Mouse (Mus musculus) erythroblast, adult 5-6 weeks (primary cell): ENCODE measurements around the gene Cybc1. TPM values are rescaled to one million over a fixed set of nuclear protein-coding genes. Genes with fewer than 3 reads are reported as not detected.
A peak's percentile ranks its signal among the peaks of the same experiment; 100 is the strongest.

Source experiments
- ATAC-seq: replicated peaks from 2 replicates; pipeline ENCODE4 v1.8.0; 2016; ENCODE audit warnings: moderate number of reproducible peaks, mild to moderate bottlenecking, moderate TSS enrichment, inconsistent platforms; ENCODE audit not compliant: poor library complexity, low FRiP score, severe bottlenecking
- total RNA-seq, 2 experiments: library from RNA; stranded (forward) in 1 of 2; stranded (reverse) in 1 of 2; fragments of 150-400 nt in 1 of 2; fragments of 200-764, 138-1000 nt in 1 of 2; gene quantifications; 2 replicates each; pipeline versions ENCODE4 v1.2.3 to v1.2.4; 2015 to 2017; ENCODE audit warnings: low replicate concordance in 2 of 2

The Cybc1 gene
- total RNA-seq (2015; ENCODE audit: low replicate concordance) (4.6 and 24.7 TPM in 2 replicates), total RNA-seq (2017; ENCODE audit: low replicate concordance) (16.6 and 16.9 TPM in 2 replicates)

DNA sequence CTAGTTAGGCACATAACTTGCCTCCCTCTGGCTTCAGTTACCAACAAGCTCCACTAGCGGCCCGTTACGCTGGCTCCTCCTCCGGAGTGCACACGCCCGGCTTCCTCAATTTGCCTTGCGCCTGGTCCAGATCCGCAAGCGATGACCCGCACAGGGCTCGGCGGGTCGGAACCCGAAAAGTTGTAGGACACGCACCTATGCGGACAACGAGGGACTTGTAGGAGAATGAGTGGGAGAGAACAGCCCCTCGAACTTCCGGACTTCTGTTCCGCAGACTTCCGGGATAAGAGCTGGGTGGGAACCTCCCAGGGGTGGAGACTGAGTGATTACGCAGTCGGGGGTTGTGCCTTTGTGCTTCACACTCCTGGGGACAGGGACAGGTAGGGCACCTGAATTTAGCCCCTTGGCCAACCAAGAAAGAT, at the start of gene Cybc1:
Cybc1 (minus strand) TSS at position 305 of the 422 bp plus-strand sequence.
- ATAC-seq, result peak; percentile 91

DNA sequence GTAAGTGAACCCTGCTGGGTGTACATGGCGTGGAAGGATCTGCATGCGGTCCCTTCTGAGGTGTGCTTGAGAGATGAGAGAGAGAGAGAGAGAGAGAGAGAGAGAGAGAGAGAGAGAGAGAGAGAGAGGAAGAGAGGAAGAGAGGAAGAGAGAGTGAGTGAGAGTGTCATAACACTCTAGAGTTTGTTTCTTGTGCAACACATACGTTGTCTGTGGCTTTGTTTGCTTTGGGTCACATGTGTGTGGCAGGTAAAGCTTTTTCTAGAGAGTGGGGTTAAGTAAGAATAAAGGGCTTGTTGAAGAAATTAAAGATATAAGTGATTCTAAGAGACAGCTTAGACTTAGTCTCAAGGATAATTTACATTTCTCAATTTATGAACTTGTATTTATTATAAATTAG, 48.9 kb upstream of the Cybc1 start:
- no peak for ATAC-seq

DNA sequence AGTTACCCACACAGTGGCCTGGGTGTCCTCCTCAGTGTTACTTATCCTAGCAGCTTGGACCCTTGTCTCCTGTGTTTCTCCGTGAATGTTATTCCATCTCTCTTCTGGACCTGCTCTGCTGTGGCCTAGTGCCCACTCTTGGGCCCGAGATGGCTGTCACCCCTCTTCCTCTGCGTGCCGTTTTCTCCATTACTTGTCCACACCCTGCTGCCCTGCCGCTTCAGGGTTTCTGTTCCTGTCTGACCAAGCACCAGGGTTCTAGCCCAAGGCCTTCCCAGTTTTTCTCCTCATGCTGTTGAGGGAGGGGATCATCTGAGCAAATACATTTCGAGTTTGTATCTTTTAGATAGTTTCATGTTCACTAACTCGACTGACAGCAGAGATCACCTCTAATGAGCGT, 48.4 kb upstream of the Cybc1 start:
- no peak for ATAC-seq

DNA sequence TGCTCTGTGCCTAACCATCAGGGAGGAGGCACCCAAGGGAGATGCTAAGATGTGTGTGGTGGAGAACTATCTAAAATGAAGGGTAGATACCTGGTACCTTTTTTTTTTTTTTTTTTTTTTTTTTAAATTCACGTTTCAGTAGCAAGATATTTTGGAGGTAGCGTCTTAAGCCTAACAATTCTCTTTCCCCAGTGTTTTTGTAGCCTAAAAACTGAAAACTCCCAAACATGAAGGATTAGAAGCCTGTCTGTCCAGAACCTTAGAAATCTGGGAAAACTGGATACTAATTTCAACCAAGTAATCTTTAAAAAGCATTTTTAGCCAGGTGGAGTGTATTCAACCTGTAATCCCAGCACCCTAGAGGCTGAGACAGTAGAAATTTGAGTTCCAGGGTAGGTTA, 32.0 kb upstream of the Cybc1 start:
- no peak for ATAC-seq

DNA sequence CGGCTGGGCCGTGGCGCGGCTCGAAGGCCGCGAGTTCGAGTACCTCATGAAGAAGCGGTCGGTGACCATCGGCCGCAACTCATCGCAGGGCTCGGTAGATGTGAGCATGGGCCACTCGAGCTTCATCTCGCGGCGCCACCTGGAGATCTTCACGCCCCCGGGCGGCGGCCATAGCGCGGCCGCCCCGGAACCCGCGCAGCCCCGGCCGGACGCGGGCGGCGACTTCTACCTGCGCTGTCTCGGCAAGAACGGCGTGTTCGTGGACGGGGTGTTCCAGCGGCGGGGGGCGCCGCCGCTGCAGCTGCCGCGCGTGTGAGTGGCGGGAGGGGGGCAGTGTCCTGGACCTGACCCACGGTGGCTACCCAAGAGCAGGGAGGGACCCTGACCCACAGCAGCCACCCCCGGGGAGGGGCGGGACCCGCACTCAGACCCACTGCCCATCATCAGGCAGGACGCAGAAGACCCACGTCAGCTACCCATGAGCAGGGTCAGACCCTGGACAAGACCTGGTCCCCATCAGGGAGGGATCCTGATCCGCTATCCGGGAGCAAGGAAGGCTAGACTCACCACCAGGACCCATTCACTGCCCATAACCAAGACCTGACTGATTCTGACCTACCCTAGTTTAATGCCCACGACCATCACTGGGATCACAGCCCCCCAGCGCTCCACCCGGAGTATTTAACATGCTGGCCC, 31.2 kb upstream of the Cybc1 start:
- peak; percentile 32 for ATAC-seq

DNA sequence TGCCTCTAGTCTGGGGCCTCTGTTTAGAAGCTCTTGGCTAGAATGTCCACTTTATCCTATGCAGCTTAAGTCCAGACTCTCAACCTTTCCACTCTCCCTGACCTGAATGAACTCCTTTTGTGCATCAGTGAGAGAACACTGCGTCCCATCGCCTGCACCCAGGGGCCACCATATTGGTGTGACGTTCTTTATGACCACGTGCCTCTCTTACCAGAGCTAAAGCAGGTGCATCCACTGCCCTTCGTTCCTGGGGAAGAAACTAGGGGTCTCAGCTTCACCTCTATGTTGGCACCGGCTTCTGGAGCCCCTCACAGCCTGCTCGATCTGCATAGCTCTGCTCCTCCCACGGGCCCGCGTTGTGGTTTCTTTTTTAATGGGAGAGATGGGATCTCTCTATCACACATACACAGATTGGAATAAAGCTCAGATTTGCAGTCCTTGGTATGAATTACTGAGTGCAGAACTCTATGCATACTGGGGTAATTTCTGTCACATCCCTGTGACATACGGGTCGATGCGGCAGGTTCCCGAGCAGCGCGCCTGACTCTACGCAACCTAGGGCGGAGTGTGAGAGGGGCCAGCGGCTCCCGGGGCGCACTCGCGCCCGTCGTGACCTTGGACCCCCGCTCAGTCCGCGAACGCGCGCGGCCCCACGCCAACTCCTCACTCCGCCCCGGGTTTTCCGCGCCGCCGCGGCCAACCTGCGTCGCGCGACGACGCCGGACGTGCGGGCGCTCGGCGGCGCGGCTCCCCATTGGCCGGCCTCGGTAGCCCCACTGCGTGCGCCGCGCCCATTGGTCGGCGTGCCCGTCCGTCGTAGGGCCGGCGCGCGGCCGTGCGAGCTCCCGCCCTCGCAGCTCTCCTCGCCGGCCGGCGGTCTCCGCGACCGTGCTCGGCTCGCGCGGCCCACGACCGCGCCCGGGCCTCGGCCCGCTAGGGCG, 30.3 kb upstream of the Cybc1 start, which contains the start of gene Foxk2:
Foxk2 (plus strand) TSS at position 831 of the 941 bp plus-strand sequence.
- ATAC-seq, result peak; percentile 94

DNA sequence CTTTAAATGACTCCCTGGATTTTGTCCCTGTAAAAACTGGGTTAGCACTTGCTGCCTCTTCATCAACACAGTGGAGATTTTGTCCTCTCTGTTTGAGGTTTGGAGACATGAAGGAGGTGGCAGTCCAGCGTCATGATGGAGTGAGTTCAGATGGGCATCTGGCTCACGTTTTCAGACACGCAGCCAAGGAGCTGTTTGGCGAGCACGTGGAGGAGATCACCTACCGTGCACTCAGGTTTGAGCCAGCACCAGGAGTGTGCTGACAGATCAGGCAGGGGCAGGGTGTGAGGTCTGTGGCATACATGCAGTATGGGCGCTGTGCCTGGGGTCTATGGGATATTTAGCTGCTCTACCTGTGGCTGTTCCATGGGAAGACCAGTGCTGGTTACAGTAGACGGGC, 21.1 kb upstream of the Cybc1 start:
- ATAC-seq, result no peak

DNA sequence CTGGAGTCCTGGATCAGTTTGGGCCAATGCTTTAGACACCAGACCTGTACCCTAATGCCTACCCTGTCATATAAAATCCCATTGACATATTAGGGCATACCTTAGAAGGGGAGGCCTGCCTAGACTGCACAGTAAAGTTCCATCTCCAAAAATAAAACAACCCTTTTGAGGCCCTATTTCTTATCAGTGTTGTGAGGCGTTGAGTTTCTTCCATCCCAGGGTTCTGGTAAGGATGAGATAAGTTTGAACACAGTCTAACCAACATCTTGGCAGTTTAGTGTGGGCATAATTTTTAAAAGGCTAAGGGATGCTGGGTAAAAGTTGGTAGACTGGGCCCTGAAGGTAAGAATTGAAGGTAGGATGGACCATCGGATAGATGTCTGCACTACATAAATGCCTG, 10.5 kb upstream of the Cybc1 start:
- peak; percentile 48 for ATAC-seq

DNA sequence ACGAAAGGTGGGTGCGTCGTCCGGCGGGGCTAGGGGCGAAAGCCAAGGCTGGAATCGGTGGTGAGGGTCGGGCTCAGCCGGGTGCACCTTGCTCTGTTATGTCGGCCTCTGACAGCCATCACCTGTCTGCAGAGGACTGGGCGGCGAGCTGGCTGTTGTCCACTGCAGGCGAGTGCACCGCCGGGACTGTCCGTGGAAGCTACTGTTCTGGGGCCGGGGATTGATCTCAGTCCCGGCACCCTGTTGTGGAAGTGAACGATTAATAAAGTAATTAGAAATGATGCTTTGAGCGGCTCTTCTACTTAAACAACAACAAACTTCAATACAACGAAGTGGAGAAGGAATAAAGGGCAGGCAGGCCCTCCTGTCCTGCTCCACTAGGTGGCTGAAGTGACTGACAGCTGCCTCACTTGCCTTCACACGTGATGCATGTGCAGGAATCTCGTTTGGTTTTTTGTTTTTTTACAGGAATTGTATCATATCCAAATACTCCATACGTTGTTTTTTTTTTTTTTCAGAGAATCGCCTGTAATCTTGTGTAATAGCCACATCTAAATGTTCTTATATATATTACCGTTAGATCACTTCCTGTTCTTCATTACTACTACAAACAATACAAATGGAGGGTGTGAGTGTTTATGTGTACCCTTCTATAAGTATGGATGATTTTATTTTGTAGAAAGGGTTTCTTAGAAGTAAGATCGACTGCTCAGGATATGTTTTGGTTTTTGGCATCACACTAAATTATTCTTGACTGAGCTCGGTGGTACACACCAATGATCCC, 8.4 kb upstream of the Cybc1 start:
- peak; percentile 46 for ATAC-seq

DNA sequence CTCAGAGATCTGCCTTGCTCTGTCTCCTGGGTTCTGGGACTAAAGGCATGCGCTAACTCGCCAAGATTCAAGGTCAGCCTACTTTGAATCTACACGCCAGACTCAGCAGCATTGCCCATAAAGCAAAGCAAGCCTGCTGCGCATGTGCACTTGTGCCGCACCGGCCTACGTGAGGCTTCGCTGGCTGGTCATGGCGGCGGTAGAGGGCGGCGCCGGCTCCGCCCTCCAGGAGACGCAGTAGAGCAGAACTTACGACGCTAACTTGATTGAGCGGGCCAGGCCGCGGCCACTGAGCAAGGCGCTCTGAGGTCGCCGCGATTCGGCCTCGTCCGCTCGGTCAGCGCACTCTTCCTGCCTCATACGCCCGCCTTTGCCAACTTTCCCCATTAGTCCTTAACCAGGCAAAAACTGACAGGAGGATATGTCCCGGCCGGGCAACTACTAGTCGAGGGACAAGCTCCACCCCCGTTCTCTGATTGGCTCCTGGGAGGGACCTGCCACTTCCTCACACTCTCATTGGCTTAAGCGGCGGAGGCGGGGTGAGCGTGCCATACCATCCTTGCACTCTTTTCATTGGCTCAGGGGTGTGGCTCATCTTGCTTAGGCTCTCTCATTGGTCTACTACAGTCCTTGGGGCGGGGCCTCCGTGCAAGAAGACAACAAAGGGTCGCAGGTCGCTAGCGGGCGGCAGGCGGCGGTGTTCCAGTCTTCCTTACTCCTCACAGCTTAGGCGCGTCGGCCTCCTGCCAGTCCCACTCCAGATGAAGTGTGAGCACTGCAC, 7.6 kb upstream of the Cybc1 start, which contains the start of gene Narf:
Narf (plus strand) TSS at position 690 of the 781 bp plus-strand sequence.
- ATAC-seq, result peak; percentile 78

DNA sequence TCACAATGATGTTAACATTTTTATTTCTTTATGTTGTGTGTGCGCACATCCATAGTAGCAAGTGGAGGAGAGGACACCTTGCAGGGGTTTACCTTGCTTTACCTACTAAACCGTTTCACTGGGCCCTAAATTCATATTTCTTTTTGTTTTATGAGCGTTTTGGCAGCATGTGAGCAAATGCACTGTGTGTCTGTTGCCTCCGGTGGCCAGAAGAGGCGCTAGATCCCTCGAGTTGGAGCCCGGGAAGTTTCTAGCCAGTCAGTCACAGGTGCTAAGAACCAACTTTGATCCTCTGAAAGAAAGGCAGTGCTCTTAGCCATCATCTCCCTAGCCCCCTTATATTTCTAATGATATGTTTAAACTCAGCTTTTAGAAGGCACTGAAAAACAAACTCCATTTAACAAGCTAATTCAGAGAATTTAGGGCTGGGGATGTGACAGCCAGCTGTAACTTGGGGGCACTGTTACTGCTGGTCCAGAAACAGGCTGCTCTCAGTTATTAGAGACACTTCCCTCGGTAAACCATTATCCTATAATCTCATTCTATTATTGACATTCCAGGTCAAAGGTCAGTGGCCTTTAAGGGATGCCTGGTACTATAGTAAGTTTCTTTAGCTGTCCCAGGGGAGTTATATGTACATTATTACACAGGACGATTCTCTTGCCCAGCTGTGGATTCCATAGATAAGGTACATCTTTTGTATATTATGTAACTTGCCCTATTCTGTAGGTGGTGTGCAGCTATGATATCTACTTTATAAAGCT, 6.5 kb upstream of the Cybc1 start:
- no peak for ATAC-seq

DNA sequence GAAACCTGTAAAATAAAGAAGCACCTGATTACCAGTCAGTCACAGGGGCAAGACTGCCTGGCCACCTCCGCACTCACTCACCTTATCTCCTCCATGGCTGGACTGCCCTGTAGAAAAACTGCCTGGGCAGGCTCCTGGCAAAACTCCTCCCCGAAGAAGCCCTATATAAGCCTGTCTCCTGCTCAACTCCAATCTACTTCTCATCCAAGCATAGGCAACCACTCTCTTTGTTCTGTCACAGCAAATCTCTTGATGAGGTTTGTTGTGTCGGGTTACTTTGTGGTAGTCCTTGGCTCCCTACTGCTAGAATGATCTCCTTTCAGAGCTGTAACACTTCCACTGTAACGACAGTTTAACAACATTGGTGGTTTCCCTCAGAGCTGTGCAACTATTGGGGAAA, 3.6 kb upstream of the Cybc1 start:
- ATAC-seq, result no peak

DNA sequence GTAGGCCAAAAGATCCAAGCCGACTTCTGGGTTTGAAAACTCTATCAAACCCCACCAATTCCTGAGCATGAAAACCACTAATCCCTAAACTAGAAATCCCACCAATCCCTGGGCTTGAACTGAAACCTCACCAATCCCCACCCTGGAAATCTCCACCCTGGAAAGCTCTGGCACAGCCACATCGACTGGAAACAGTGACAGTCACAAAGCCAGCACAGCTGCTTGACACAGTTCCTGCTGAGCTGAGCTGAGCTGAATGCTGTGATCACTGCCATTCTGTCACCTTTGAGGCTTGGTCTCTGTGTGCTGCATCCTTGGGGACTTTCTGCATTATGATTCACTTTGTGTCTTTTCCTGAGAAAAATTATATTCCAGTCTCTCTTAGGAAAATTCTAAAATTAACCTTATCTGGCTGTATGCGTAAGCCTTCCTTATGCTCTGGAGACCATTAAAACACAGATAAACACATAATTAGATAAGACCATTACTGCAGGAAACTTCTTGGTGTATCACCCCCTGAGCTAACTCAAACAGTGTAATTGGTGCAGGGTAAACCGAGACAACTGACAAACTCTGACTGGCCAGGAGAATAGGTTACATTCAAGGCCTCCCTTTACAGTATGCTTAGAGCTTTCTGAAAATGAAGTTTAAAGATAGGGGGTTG, 2.6 kb upstream of the Cybc1 start:
- no peak for ATAC-seq

DNA sequence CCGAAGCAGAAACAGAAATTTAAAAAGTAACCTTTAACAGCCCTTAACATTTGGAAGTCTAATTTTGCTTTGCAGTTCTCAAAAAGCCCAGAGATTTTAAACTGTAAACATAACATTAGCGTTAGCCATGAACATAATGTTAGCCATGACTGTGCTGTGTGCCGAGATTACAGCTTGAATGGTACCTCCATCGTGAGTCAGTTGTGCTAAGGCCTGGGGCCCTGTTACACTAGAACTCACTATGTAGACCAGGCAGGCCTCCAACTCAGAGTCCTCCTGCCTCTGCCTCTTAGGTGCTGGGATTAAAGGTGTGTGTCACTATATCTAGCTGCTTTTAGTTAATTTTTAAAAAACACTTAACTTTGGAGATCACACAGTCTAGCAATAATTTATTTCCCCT, 2.1 kb upstream of the Cybc1 start:
- no peak for ATAC-seq

DNA sequence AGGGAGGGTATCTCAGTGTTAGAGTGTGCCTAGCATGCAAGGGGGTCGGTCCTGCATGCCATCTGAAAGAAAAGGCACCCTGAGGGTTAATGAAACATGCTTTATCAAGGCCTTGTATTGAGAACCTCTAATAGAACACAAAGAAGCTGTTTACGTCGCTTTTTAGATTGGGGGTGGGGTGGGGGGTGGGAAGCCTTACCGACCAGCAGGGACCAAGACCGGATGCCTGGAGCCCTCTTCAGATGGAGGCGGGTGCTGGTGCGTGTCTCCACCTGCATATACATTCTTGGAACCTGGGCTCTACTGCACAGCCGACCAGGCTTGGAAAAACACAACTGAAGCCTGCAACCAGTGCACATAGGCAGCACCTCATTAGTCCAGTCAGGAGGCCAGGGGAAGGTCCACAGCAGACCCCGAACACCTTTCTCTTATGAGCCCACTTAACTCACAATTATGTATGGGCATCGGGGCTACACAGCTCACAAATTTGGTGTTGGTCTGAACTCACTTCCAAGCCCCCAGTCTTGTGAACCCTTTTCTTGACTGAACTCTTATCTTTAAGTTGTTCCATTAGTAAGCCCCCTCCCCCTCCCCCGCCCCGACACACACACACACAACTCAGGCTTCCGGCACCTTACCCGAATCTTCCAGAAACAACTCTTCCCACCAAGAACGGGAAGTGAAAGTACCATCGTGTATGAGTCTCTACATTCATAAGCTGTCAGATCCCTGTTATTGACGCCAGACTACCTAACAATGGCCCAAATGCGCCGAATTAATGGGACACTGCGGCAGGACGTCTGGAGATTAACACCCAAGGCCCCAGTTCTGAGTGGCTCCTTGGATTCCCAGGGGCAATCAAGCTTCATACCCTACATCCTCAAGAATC, 749 bp downstream of the Cybc1 start:
- peak; percentile 28 for ATAC-seq

DNA sequence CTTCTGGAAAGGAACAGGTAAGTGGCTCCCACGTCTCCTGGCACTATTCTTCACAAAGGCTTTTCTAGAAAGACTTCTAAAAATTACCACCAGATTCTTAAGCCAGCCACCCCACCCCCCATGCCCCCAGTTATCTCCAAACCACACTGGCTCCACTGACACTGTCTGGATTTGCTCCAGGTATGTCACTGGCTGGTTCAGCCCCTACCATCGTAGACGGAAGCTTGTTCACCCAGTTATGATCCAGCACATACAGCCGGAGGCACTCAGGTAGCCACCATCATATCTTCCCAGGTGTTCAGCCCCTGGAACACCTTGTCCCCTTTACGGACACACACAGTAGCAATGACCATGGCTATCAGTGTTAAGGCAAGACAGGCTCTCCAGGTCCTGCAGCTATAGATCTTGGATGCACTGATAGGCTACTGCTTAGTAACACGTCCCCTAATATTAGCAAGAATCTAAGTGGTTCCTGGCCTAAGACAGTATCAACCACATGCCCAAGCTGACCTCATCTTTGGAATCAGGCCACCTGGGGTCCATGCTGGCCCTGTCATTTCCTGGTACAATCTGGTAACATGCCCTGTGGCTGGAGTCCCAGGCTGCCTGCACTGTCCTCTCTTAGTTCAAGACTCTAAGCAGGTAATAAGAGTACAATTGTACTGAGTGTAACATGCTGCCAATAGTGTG, 7.7 kb downstream of the Cybc1 start:
- no peak for ATAC-seq
